Mouse (Mus musculus) adrenal gland, postnatal 0 days (tissue): ENCODE results near the gene Ankrd7. TPM values are rescaled to one million over a fixed set of nuclear protein-coding genes. Genes with fewer than 3 reads are reported as not detected.

ENCODE experiments used
- polyA plus RNA-seq: library from polyadenylated mRNA; unstranded; fragments of >200 nt; fragmentation: Nextera tagmentation; extraction: Ambion mirVana; gene quantifications from 2 replicates; pipeline ENCODE4 v1.2.1, GENCODE M21; 2015

Gene Ankrd7
- not detected in 2 replicates for polyA plus RNA-seq

DNA sequence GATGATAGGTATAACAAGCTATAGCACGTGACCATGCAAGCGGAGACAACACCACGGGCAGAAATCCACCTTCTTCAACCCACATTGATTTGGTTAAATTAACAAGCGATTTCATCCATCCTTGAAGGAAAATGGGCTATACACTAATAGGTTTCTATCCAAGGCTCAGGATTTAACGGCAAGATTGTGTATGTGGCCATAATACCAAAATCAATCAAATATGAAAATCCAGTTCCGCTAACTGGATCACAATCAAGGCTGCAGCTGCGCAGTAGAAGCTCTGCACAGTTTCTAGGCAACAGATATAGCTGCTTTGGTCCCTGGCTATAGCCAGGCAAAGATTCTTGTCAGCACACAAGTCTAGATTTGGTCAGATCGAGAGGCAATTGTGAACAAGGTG, at the start of gene Ankrd7:
Ankrd7 (plus strand) TSS at position 301 of the 400 bp plus-strand sequence.

DNA sequence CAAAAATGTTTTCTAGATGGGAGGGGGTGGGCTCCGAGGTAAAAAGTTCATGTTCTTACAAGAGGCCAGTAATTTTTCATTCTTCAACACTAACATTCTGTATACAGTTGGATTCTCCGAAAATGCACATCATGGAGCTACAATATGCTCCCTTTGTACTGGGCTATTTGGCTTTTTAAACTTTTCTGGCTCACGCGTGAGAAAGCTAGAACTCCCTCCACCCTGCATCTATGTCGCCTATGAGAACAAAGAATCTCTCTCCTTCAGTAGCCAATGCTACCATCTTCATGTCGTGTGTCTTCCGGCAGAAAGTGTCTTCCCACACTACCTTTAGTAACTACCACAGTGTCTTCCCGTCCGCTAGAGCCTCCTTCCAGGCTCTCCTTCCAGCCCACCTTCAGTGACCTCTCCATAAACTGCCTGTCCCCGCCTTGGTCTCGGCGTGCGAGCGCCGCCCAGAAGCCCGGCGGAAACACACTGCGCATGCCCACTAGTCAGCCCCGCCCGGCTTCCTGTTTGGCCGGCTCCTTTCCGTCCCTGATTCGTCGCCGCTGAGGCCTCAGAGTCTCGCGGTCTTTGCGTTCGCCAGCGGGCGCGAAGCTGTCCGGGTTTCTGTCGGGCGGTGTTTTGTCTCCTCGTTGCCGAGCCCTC, 17.9 kb upstream of the Ankrd7 start, which contains the start of gene Lsm8:
Lsm8 (plus strand) TSS at position 529 of the 651 bp plus-strand sequence.

Other genes starting within 250 kb of the Ankrd7 start
- gene Lsm8, start 17.7 kb upstream of the Ankrd7 start, polyA plus RNA-seq = 144 and 165 TPM in 2 replicates